Mouse (Mus musculus): Measurements from ENCODE around the gene Fam166a. TPM values are rescaled to one million over a fixed set of nuclear protein-coding genes. Genes with fewer than 3 reads are reported as not detected.

Fam166a gene
- polyA plus RNA-seq, 1 experiment from 2014 or later: not detected

- Histone ChIP-seq H3K9me3 (replicated peaks) (no peaks in the 10 kb centered on the region), H3K4me1 (peaks cover 77% of the 10 kb centered on the region), H3K9ac (peak overlapping the region; percentile 52), H3K4me2 (peak overlapping the region; percentile 100), H3K36me3 (peaks cover 33% of the 10 kb centered on the region), H3K27ac (peak overlapping the region; percentile 64), H3K4me3 (no peak overlapping the region), H3K27me3 (replicated peaks) (peaks cover 11% of the 10 kb centered on the region)
- no peak for ATAC-seq
Observed at GRCm38 (mm10) chr2:25267241-25267640, 48.7 kb downstream of the Fam166a start.

GRCm38 (mm10) chr2:25267746-25268309 lies 49.3 kb downstream of the Fam166a start:
- Histone ChIP-seq H3K9ac (no peak overlapping the region), H3K4me3 (no peak overlapping the region), H3K4me2 (no peak overlapping the region), H3K27me3 (replicated peaks) (peaks cover 11% of the 10 kb centered on the region), H3K36me3 (peaks cover 33% of the 10 kb centered on the region), H3K4me1 (peaks cover 78% of the 10 kb centered on the region), H3K9me3 (replicated peaks) (no peaks in the 10 kb centered on the region), H3K27ac (peak overlapping the region; percentile 64; the same call in 1 of the 2 replicates)
- no peak for ATAC-seq
- 71% methylated on average over 4 of the region's 4 CpGs for WGBS (ENCODE audit: insufficient replicate concordance)

Other genes with a start within 250 kb of the Fam166a start
- 109 and 113 TPM in 2 replicates for gene Mrpl41, start 243.6 kb upstream of the Fam166a start, polyA plus RNA-seq (2016; fragmentation: Nextera tagmentation; extraction: Ambion mirVana)
- 16.5 and 17.0 TPM in 2 replicates for gene Pnpla7, start 242.7 kb upstream of the Fam166a start, polyA plus RNA-seq (2016; fragmentation: Nextera tagmentation; extraction: Ambion mirVana)
- gene Nsmf, start 164.4 kb upstream of the Fam166a start, polyA plus RNA-seq (2016; fragmentation: Nextera tagmentation; extraction: Ambion mirVana): 16.1 and 17.0 TPM in 2 replicates
- gene Entpd8, start 138.4 kb upstream of the Fam166a start, polyA plus RNA-seq (2016; fragmentation: Nextera tagmentation; extraction: Ambion mirVana): 1.2 and 1.4 TPM in 2 replicates
- 0.64 and 0.71 TPM in 2 replicates for gene Noxa1, start 123.6 kb upstream of the Fam166a start, polyA plus RNA-seq (2016; fragmentation: Nextera tagmentation; extraction: Ambion mirVana)
- gene Nrarp, start 38.0 kb upstream of the Fam166a start, polyA plus RNA-seq (2016; fragmentation: Nextera tagmentation; extraction: Ambion mirVana): 5.9 and 6.2 TPM in 2 replicates
- gene Tor4a, start 21.9 kb upstream of the Fam166a start, polyA plus RNA-seq (2016; fragmentation: Nextera tagmentation; extraction: Ambion mirVana): 7.2 and 7.4 TPM in 2 replicates
- 56.7 and 61.5 TPM in 2 replicates for gene Nelfb, start 7.3 kb upstream of the Fam166a start, polyA plus RNA-seq (2016; fragmentation: Nextera tagmentation; extraction: Ambion mirVana)
- gene Stpg3, start 4.1 kb upstream of the Fam166a start, polyA plus RNA-seq (2016; fragmentation: Nextera tagmentation; extraction: Ambion mirVana): not detected in 2 replicates
- gene Tubb4b, start 6.0 kb downstream of the Fam166a start, polyA plus RNA-seq (2016; fragmentation: Nextera tagmentation; extraction: Ambion mirVana): 901 and 931 TPM in 2 replicates
- gene Slc34a3, start 15.6 kb downstream of the Fam166a start, polyA plus RNA-seq (2016; fragmentation: Nextera tagmentation; extraction: Ambion mirVana): 0.17 TPM in 1 of 2 replicates, not detected in the other
- 0.10 and 0.11 TPM in 2 replicates for gene Rnf224, start 18.0 kb downstream of the Fam166a start, polyA plus RNA-seq (2016; fragmentation: Nextera tagmentation; extraction: Ambion mirVana)
- gene Rnf208, start 23.5 kb downstream of the Fam166a start, polyA plus RNA-seq (2016; fragmentation: Nextera tagmentation; extraction: Ambion mirVana): 1.8 and 2.4 TPM in 2 replicates
- gene Cysrt1, start 23.7 kb downstream of the Fam166a start, polyA plus RNA-seq (2016; fragmentation: Nextera tagmentation; extraction: Ambion mirVana): not detected in 2 replicates
- gene AL732309.1, start 28.1 kb downstream of the Fam166a start, polyA plus RNA-seq (2016; fragmentation: Nextera tagmentation; extraction: Ambion mirVana): 4.4 and 4.8 TPM in 2 replicates
- 16.2 and 17.3 TPM in 2 replicates for gene Tmem203, start 36.7 kb downstream of the Fam166a start, polyA plus RNA-seq (2016; fragmentation: Nextera tagmentation; extraction: Ambion mirVana)
- gene Tprn, start 43.9 kb downstream of the Fam166a start, polyA plus RNA-seq (2016; fragmentation: Nextera tagmentation; extraction: Ambion mirVana): 7.9 and 9.0 TPM in 2 replicates
- 164 and 179 TPM in 2 replicates for gene Ssna1, start 53.7 kb downstream of the Fam166a start, polyA plus RNA-seq (2016; fragmentation: Nextera tagmentation; extraction: Ambion mirVana)
- gene Anapc2, start 53.7 kb downstream of the Fam166a start, polyA plus RNA-seq (2016; fragmentation: Nextera tagmentation; extraction: Ambion mirVana): 63.6 and 65.3 TPM in 2 replicates
- gene Tmem210, start 69.4 kb downstream of the Fam166a start, polyA plus RNA-seq (2016; fragmentation: Nextera tagmentation; extraction: Ambion mirVana): not detected in 2 replicates
- not detected in 2 replicates for gene Lrrc26, start 71.2 kb downstream of the Fam166a start, polyA plus RNA-seq (2016; fragmentation: Nextera tagmentation; extraction: Ambion mirVana)
- gene Grin1, start 100.4 kb downstream of the Fam166a start, polyA plus RNA-seq (2016; fragmentation: Nextera tagmentation; extraction: Ambion mirVana): 0.24 and 0.41 TPM in 2 replicates
- gene Man1b1, start 113.6 kb downstream of the Fam166a start, polyA plus RNA-seq (2016; fragmentation: Nextera tagmentation; extraction: Ambion mirVana): 29.4 and 30.5 TPM in 2 replicates
- gene Dpp7, start 137.6 kb downstream of the Fam166a start, polyA plus RNA-seq (2016; fragmentation: Nextera tagmentation; extraction: Ambion mirVana): 11.2 TPM in 2 replicates
- 13.5 and 14.0 TPM in 2 replicates for gene Uap1l1, start 146.9 kb downstream of the Fam166a start, polyA plus RNA-seq (2016; fragmentation: Nextera tagmentation; extraction: Ambion mirVana)
- 34.6 and 38.0 TPM in 2 replicates for gene Sapcd2, start 153.6 kb downstream of the Fam166a start, polyA plus RNA-seq (2016; fragmentation: Nextera tagmentation; extraction: Ambion mirVana)
- gene Entpd2, start 177.1 kb downstream of the Fam166a start, polyA plus RNA-seq (2016; fragmentation: Nextera tagmentation; extraction: Ambion mirVana): 0.13 and 0.19 TPM in 2 replicates
- 5.3 and 5.6 TPM in 2 replicates for gene Npdc1, start 180.6 kb downstream of the Fam166a start, polyA plus RNA-seq (2016; fragmentation: Nextera tagmentation; extraction: Ambion mirVana)
- 0.31 and 0.54 TPM in 2 replicates for gene Fut7, start 204.5 kb downstream of the Fam166a start, polyA plus RNA-seq (2016; fragmentation: Nextera tagmentation; extraction: Ambion mirVana)
- gene Abca2, start 210.0 kb downstream of the Fam166a start, polyA plus RNA-seq (2016; fragmentation: Nextera tagmentation; extraction: Ambion mirVana): 2.8 and 3.1 TPM in 2 replicates
- gene Clic3, start 238.1 kb downstream of the Fam166a start, polyA plus RNA-seq (2016; fragmentation: Nextera tagmentation; extraction: Ambion mirVana): 0.45 and 0.68 TPM in 2 replicates
- gene Paxx, start 242.3 kb downstream of the Fam166a start, polyA plus RNA-seq (2016; fragmentation: Nextera tagmentation; extraction: Ambion mirVana): 9.1 and 11.4 TPM in 2 replicates

Measured in liver, embryonic 12.5 days (tissue).